Mouse (Mus musculus): ENCODE data around the gene Gm3486. TPM values are rescaled to one million over a fixed set of nuclear protein-coding genes. Genes with fewer than 3 reads are reported as not detected.
"Not testable (repeated sequence)": the region's sequence is repeated elsewhere in the genome, so short reads cannot be mapped to it uniquely, and the experiment has no call there.

Gene Gm3486
- total RNA-seq (2021), result not detected
- long read RNA-seq, experiment 1, result 0 reads
- long read RNA-seq, experiment 2, result 0 reads

DNA sequence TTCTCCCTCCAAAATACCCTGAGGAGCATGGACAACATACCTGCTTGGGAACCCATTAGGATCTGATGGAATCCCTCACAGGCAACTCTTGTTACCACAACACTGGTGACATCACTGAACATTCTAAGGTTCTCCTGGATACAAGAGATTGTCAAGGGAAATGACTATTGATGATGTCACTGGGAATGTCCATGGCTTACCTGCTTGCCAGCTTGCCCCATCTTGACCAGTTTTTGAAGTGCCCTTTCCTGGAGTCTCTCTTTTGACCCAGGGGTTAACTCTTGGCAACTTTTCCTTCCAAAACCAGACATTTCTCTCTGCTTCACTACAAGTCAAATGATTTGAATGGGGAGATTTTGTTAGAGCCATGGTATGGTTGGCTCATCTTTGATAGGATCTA is at the start of gene Gm3486:
Gene Gm3486 (minus strand): TSS at position 101 of the 400 bp plus-strand sequence.
- H3K4me3 ChIP-seq; H3K27ac ChIP-seq; intact Hi-C loops (cut with DNase I); DNase-seq (ENCODE audit: extremely low spot score in 1 of 2, low spot score in 2 of 2): not testable (repeated sequence)

DNA sequence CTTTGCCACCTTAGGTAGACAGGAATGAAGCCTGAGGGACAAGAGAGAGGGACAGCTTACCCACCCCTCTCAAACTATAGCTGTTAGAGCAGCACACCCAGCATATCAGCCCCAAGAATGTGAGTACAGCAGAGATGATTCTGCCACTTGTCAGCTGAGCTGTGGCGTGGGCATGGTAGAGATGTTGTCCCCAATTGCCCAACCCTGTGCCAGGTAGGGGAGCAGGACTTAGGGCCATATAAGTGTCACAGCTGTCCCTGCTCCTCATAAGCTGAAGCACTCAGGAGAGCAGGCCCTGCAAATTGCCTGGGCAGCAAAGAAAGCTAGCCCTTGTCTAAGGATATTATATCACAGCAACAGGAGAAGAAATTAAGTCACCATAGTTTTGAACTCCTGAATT is 35.4 kb upstream of the Gm3486 start:
- DNase-seq (ENCODE audit: extremely low spot score in 1 of 2, low spot score in 2 of 2); H3K27ac ChIP-seq; H3K4me3 ChIP-seq; intact Hi-C loops (cut with DNase I): not testable (repeated sequence)

- DNase-seq (ENCODE audit: extremely low spot score in 1 of 2, low spot score in 2 of 2); H3K4me3 ChIP-seq; H3K27ac ChIP-seq; intact Hi-C loops (cut with DNase I): not testable (repeated sequence)
These were observed 31.4 kb upstream of the Gm3486 start for GRCm38 (mm10) chr14:41520683-41521082.

DNA sequence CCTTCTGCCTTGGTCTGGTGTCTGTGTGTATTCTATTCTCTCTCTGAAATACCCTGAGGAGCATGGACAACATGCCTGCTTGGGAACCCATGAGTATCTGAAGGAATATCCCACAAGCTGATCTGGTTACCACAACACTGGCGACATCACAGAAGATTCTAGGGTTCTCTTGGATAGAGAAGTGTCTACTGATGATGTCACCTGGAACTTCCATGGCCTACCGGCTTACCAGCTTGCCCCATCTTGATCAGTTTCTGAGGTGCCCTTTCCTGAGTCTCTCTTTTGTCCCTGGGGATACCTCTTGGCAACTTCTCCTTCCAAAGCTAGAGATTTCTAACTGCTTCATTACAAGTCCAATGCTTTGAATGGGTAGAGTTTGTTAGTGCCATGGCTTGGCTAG is 35.9 kb downstream of the Gm3486 start, which contains the start of gene Gm7954:
Gene Gm7954 (minus strand): TSS at position 101 of the 400 bp plus-strand sequence.
- intact Hi-C loops (cut with DNase I); H3K4me3 ChIP-seq; H3K27ac ChIP-seq; DNase-seq (ENCODE audit: extremely low spot score in 1 of 2, low spot score in 2 of 2): not testable (repeated sequence)

Other genes starting within 250 kb of the Gm3486 start
- under 1 TPM; 0.49 to 0.72 TPM for gene Gm2832, start 210.7 kb downstream of the Gm3486 start, total RNA-seq (2021)
- gene Gm5798, start 140.9 kb downstream of the Gm3486 start, total RNA-seq (2021), result not detected
- gene Gm7945, start 103.1 kb downstream of the Gm3486 start, total RNA-seq (2021), result not detected
- gene Gm6482, start 81.2 kb downstream of the Gm3486 start, total RNA-seq (2021), result not detected
- not detected for gene Gm7954, start 36.0 kb downstream of the Gm3486 start, total RNA-seq (2021)
- not detected for gene Gm7970, start 66.1 kb upstream of the Gm3486 start, total RNA-seq (2021)
- under 1 TPM; 0.41 to 0.84 TPM for gene 1700049E17Rik2, start 83.7 kb upstream of the Gm3486 start, total RNA-seq (2021)
- gene Gm3072, start 135.1 kb upstream of the Gm3486 start, total RNA-seq (2021), result not detected
- not detected for gene Gm3676, start 157.0 kb upstream of the Gm3486 start, total RNA-seq (2021)
- not detected for gene Gm8068, start 212.4 kb upstream of the Gm3486 start, total RNA-seq (2021)

All from left cerebral cortex, adult 2 months (tissue).